Mouse (Mus musculus): ENCODE results near the gene Ets1. TPM values are rescaled to one million over a fixed set of nuclear protein-coding genes. Genes with fewer than 3 reads are reported as not detected.

The Ets1 gene
- polyA plus RNA-seq, 1 experiment: 13.4 TPM

DNA sequence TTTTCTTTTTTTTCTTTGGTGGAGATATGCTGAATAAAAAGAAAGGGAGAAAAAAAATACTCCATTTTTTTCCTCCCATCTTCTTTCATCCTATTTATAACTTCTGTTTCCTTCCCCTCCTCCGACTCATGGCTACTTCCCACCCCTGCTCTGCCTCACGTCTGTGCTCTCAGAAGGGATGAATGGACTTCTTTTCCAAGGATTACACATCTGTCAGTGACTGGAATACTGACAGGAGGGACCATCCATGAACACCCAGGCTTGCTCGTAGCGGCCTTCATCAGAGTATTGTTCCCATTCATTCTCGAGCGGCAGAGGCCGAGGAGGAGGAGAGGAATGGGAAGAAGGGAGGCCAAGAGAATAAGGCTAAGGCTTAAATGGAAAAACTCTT is 31.5 kb downstream of the Ets1 start:
- Histone ChIP-seq H3K4me3 (ENCODE audit: insufficient read depth, low read depth, low read length) (no peak overlapping the region), H3K4me1 (ENCODE audit: control insufficient read depth, insufficient read depth, insufficient read length, low read length) (peaks cover 24% of the 10 kb centered on the region), H3K27ac (replicated peaks; ENCODE audit: low read depth, low read length) (peak overlapping the region; percentile 63)

DNA sequence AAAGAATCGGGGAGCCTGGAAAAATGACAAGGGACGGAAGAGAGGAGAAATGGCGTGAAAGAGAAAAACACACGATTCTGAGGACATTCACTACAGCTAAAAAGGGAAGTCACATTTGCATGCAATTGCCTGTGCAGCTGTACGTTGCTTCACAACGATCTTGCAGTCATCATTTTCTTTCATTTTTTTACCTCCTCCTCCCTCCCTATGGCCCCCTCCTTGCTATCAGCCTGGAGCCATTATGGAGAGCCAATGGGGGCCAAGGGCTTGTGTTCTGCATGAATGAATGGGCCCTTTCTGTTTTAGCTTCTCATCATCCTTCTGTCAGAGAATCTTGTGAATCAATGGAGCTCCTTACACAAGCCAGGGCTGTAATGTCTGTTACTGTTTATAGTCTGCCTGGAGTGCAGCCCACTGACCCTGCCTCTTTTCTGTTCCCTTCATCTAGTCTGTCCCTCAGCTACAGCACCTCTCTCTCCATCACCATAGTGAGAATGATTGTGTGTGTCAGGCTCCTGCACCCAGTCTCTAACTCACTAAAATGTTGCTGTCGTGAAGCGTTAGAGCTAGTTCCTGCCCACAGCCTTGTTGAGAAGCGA is 32.2 kb downstream of the Ets1 start:
- peak overlapping the region; percentile 63 for H3K27ac ChIP-seq (replicated peaks; ENCODE audit: low read depth, low read length)
- peaks cover 31% of the 10 kb centered on the region for H3K4me1 ChIP-seq (ENCODE audit: control insufficient read depth, insufficient read depth, insufficient read length, low read length)
- no peak overlapping the region for H3K4me3 ChIP-seq (ENCODE audit: insufficient read depth, low read depth, low read length)

DNA sequence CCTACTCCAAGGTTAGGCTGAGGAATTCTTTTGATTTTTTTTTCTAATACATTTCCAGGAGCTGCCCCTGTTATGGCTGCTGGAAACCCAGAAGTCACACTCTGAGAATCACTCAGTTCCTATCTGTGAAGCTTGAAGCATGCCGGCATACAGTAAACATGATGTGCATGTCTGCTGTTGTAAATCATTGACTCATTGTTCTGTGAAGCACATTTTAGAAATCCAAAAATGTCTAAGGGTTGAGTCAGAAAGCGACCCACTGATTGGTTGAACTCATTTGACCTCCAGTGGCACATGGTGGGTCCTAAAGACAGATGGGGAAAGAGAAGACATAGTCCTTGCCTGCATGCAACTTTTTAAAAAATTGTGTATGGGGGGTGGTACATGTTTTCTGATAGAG is 33.4 kb downstream of the Ets1 start:
- H3K4me1 ChIP-seq (ENCODE audit: control insufficient read depth, insufficient read depth, insufficient read length, low read length): peaks cover 36% of the 10 kb centered on the region
- no peak overlapping the region for H3K27ac ChIP-seq (replicated peaks; ENCODE audit: low read depth, low read length)

DNA sequence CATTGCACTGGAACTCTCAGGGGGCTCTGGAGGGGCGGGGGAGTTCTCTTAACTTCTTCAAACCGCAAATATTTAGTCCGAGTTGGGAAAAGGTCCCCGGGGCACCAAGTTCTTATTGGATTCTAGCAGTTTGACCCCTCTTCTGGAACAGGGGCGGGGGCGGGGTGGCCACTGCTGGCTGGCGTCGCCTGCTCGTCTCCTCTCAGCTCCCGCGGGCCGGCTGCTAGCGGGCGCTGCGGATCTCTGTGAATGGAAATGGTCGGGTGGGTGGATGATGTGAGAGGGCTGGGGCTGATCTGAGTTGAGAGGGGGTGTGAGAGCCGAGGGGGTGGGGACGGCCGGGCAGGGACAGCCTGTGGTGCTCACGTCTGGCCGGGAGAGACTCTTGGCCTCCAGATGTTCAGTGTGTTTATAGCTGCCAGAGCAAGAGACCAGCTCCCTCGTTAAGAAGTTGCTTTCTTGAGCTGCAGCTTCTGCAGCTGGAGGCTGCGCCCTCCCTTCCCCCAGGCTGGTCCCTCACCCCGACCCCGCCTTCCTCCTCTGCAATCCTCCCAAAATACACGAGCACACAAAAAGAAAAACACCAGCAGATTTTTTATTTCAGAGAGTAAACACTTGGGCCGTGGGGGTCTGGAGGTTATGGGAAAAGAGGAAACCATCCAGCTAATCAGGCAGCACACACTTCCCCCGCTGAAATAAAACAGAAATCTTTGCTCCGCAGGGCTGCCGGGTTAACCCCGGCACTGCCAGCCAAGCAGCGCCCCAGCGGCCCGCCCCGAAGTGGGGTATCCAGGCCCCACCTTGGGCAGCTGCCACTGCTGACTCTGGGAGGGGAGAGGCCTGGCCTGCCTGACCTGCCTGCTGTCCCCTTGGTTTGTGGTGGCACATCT is 36.2 kb downstream of the Ets1 start:
- peaks cover 35% of the 10 kb centered on the region for H3K4me1 ChIP-seq (ENCODE audit: control insufficient read depth, insufficient read depth, insufficient read length, low read length)
- peak overlapping the region; percentile 41 for H3K4me3 ChIP-seq (ENCODE audit: insufficient read depth, low read depth, low read length)
- H3K27ac ChIP-seq (replicated peaks; ENCODE audit: low read depth, low read length): peak overlapping the region; percentile 92

More for the DNA sequence above, 33.4 kb downstream of the Ets1 start:
- H3K4me3 ChIP-seq (ENCODE audit: insufficient read depth, low read depth, low read length): no peak overlapping the region

DNA sequence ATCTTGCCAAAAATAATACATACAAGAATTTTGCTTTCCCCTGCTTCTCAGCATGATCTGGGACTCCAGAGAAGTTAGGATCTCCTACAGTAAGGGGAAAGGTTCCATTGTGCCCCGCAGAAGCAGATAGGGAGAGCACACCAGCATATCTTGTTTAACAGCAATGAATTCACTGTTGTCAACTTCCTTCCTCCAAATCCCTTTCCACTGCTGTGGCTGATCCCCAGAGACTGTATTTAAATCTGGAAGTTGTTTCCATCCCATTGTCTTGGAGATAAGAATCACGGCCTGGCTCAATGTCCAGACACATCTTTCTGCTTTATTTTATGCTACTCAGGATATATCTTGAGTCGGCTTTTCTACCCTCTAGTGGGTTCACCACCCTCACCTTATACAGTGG is 37.9 kb downstream of the Ets1 start:
- peaks cover 33% of the 10 kb centered on the region for H3K4me1 ChIP-seq (ENCODE audit: control insufficient read depth, insufficient read depth, insufficient read length, low read length)
- H3K27ac ChIP-seq (replicated peaks; ENCODE audit: low read depth, low read length): peak overlapping the region; percentile 76
- H3K4me3 ChIP-seq (ENCODE audit: insufficient read depth, low read depth, low read length): no peak overlapping the region

DNA sequence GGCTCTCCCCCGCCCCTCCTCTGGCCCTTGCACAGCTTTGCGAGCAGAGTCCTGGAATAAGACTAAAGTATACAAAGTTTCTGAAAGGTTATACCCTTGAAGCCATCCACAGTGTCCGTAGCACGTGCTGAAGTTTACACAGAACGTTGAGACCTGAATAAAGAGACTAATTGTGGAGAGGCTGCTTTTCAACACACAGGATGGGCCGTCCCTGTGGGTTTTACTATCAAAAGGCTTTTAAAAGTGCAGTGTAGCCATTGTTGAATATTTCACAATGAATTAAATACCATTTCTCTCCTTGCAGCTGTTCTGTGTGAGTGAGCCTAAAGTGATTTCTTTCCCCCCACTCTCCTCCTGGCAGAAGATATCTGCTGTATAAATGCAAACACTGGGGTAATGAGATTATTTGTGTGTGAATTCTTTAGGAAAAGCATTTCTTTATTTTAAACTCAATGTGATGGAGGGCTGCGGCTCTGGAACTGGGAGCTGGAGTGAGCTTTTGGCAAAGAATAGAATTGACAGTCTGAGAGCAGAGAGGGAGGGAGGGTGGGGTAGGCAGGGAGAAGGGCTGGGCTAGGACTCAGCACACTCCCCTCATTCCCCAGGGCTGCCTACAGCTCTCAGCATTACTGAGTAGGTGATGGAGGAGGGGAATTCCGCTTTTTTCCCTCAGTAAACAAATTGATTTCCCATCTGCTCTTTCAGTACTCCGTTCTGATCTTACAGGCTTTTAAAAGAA is 39.8 kb downstream of the Ets1 start:
- Histone ChIP-seq H3K27ac (replicated peaks; ENCODE audit: low read depth, low read length) (peak overlapping the region; percentile 61), H3K4me1 (ENCODE audit: control insufficient read depth, insufficient read depth, insufficient read length, low read length) (peaks cover 30% of the 10 kb centered on the region), H3K4me3 (ENCODE audit: insufficient read depth, low read depth, low read length) (no peak overlapping the region)

DNA sequence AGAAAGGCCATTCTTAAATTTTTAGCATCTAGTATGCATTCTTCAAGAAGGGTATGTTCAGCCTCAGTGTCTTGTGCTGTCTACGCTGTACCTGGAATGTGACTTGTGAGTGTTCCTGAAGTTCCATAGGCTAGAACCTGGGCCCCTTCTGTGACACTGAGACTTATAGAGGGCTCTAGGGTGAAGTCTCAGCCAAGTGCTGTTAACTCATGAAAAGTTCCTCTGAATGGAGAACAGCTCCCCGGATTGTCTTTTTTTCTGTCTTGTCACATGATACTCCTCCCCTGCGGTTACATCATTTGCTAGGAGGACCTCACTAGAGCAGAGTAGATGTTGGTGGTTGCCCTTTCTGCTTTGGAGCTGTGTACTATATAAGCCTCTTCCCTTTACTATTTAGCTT is 40.5 kb downstream of the Ets1 start:
- no peak overlapping the region for H3K4me3 ChIP-seq (ENCODE audit: insufficient read depth, low read depth, low read length)
- peaks cover 28% of the 10 kb centered on the region for H3K4me1 ChIP-seq (ENCODE audit: control insufficient read depth, insufficient read depth, insufficient read length, low read length)
- H3K27ac ChIP-seq (replicated peaks; ENCODE audit: low read depth, low read length): peak overlapping the region; percentile 81

DNA sequence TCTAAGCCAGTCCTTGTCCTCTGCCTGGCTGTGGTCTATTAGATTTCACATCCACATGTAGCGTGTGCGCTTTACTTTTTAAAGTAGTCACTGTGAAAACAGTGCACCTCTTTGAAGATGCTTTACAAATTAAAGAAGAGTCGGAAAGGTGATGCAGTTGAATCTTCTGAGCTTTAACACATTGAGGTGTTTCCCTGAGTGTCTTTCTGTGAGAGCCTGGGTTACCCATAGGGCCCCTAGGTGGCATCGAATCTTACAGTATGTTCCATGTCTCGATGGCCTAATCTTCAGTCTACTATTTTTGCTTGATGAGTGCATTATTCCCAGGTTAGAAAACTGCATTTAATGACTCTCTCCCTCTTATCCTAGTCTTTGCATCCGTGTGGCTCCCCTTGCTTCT is 41.6 kb downstream of the Ets1 start:
- Histone ChIP-seq H3K4me3 (ENCODE audit: insufficient read depth, low read depth, low read length) (no peak overlapping the region), H3K27ac (replicated peaks; ENCODE audit: low read depth, low read length) (no peak overlapping the region)

DNA sequence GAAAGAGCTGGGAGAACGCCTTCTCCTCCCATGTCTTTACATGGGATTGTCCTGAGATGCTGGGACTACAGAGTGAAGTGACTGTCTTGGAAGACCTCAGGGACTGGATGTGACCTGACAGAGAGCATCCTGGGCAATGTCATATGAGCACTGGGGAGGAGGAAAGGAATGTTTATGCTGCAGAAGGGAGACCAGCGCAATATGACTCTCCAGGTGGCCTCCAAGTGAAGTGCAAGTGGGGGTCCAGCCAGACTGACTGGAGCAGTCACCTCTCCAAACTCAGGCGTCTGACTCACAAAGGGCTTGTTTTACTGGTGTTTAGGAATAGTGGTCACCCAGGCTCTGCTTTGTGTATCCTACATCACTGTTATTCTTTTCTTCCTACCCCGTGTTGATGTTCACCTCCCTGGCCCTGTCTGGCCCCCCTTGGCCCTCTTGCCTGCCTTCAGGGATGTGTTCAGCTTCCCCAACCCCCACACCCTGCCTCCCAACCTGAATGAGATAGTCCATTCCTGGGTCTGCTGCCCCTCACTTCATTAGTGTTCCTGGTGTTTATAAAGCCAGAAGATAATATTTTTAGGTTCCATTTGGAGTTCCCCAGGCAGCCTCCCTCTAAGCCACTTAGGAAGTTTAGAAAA is 42.2 kb downstream of the Ets1 start:
- H3K4me1 ChIP-seq (ENCODE audit: control insufficient read depth, insufficient read depth, insufficient read length, low read length): peaks cover 15% of the 10 kb centered on the region; the same call in 1 of the 2 replicates
- no peak overlapping the region for H3K4me3 ChIP-seq (ENCODE audit: insufficient read depth, low read depth, low read length)
- no peak overlapping the region for H3K27ac ChIP-seq (replicated peaks; ENCODE audit: low read depth, low read length)

More for the DNA sequence above, 41.6 kb downstream of the Ets1 start:
- peaks cover 20% of the 10 kb centered on the region for H3K4me1 ChIP-seq (ENCODE audit: control insufficient read depth, insufficient read depth, insufficient read length, low read length)

DNA sequence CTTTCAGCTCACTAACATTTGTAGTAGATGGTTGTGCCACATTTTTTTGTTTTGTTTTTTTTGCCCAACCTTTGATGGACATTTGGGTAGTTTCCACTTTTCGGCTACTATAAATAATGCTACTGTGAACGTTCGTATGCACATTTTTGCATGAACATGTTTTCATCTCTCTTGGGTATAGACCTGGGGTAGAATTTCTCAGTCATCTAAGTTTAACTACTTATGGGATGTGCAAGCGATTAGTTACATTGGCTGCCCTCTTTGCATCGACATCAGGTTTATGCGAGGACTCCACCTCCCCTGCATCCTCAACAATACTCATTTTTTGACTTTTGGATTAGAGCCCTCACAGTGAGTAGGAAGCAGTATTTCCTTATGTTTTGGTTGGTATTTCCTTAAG is 43.5 kb downstream of the Ets1 start:
- H3K4me3 ChIP-seq (ENCODE audit: insufficient read depth, low read depth, low read length): no peak overlapping the region
- no peak overlapping the region for H3K27ac ChIP-seq (replicated peaks; ENCODE audit: low read depth, low read length)
- H3K4me1 ChIP-seq (ENCODE audit: control insufficient read depth, insufficient read depth, insufficient read length, low read length): peaks cover 9% of the 10 kb centered on the region; the same call in 1 of the 2 replicates

DNA sequence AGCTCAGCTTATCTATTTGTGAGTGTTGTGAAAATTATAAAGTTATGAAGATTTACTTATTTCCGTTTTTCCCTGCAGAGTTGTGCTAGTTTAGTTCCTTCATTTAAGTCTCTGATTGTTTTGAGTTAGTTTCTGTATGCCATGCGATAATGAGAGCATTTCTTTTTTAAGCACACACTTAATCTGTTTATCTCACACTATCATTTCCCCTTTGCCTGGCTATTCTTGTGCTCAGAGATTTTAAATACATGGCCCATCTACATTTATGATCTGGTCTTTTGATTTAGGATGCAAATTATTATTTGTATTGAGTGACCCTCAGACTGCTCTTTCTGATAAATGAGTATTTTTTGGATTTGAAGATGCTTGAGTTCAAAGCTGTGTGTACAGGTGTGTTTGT is 44.2 kb downstream of the Ets1 start:
- Histone ChIP-seq H3K4me3 (ENCODE audit: insufficient read depth, low read depth, low read length) (no peak overlapping the region), H3K4me1 (ENCODE audit: control insufficient read depth, insufficient read depth, insufficient read length, low read length) (peaks cover 9% of the 10 kb centered on the region; the same call in 1 of the 2 replicates), H3K27ac (replicated peaks; ENCODE audit: low read depth, low read length) (no peak overlapping the region)

DNA sequence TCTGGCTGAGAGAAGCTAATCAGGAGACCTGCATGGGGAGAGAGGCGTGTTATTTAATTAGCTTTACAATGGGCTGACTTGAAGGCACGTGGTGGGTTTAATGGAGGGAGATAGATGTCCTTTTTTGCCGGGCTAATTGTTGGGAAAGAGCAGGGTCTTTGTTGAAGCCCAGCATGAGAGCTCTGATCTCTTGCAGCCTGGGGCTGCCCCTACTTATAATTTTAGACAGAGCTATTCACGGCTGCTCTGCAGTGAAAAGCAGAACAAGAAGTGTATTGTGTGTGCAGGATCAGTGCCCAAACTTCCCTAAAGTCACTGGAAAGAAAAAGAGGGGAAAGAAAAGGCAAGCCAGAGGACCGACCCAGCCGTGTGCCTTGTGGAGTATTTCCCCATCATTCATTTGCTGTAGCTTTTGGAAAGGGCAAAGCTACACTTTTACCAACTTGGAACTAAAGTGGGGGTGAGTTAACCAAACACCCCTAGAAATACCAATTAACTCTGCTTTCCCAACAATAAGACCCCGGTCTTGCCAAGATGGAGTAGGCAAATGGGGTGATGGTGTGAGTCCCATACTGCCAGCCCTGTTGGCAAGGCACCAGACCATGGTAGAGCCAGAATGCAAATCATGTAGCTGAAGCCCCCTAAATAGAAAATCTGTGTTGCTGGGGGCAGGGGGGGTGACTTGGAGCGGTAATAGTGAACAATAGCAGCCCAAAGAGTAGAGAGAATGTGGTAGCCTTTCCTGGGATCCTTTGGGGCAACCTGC is 50.0 kb downstream of the Ets1 start:
- no peak overlapping the region for H3K4me3 ChIP-seq (ENCODE audit: insufficient read depth, low read depth, low read length)
- H3K27ac ChIP-seq (replicated peaks; ENCODE audit: low read depth, low read length): no peak overlapping the region
- peaks cover 2% of the 10 kb centered on the region; the same call in 1 of the 2 replicates for H3K4me1 ChIP-seq (ENCODE audit: control insufficient read depth, insufficient read depth, insufficient read length, low read length)

DNA sequence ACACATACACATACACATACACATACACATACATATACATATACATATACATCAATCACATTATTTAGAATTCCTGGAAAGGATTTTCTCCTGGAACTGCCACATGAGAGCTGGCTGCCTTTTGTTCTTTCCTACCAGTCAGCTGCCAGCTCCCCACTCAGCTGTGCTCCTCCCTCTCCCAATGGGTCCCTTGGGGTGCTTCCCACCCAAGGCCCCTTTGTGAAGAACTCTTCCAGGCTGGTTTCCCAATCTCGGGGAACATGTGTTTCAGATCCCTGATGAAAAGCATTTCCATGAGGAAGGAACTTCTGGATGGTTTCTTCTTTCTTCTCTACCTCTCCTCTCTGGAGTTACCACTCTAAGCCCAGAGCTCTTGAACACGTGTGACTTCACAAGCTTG is 52.3 kb downstream of the Ets1 start:
- H3K27ac ChIP-seq (replicated peaks; ENCODE audit: low read depth, low read length): no peak overlapping the region
- peaks cover 8% of the 10 kb centered on the region; the same call in 1 of the 2 replicates for H3K4me1 ChIP-seq (ENCODE audit: control insufficient read depth, insufficient read depth, insufficient read length, low read length)
- no peak overlapping the region for H3K4me3 ChIP-seq (ENCODE audit: insufficient read depth, low read depth, low read length)

DNA sequence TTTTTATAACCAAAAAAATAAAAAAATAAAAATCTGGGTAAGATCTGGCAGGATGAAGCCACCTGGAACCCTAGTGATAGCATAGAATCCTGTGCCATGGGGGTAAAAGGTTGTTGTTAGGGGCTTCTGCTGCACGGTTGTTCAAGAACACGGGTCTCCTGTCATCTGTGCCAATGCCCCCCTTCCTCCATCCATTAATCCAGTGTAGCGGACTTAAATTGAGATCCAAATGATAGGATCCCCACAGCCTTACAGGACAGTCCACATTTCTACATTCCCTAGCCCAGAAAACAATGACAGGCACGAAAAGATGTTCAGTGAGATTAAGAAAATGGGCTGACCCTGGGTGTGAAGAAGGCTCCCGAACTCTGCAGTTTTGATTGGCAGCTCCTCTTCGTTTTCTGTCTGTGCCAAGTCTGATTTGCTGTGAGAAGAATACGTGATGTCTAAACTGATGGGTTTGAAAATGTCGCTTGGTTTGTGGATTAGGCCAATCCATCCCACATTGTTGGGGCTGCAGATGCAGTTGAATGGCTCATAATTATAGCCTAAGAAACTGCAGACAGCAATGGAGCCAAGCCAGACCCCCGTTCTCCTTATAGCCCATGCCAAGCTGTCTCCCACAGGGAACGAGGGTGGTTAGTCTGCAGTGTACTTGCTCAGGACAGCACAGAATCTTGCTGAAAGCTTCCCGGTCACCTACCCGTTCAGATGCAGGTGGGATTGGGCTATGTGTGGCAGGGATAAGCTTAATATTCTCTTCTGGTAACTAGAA is 55.3 kb downstream of the Ets1 start:
- H3K4me1 ChIP-seq (ENCODE audit: control insufficient read depth, insufficient read depth, insufficient read length, low read length): peaks cover 15% of the 10 kb centered on the region
- peak overlapping the region; percentile 2; the same call in 1 of the 2 replicates for H3K27ac ChIP-seq (replicated peaks; ENCODE audit: low read depth, low read length)
- H3K4me3 ChIP-seq (ENCODE audit: insufficient read depth, low read depth, low read length): no peak overlapping the region

Data from brown adipose tissue, adult 24 weeks (tissue).